Mouse (Mus musculus) CH12.LX (cell line): ENCODE data around the gene Ccnt1.

ENCODE experiments used
- CTCF ChIP-seq, 2 experiments: IDR thresholded peaks in 1 of 2; conservative IDR thresholded peaks in 1 of 2; 2 replicates each; pipeline ENCODE4 v1.5.1; 2011 to 2012; ENCODE audit warnings: low read depth in 2 of 2, low read length in 2 of 2, improper control_type of control experiment in 1 of 2, inconsistent platforms in 1 of 2, mild to moderate bottlenecking in 1 of 2, moderate library complexity in 1 of 2
- JUND ChIP-seq: conservative IDR thresholded peaks from 2 replicates; pipeline ENCODE4 v1.6.1; 2011; ENCODE audit warnings: low read depth, low read length, improper control_type of control experiment
- ZC3H11A ChIP-seq: IDR thresholded peaks from 2 replicates; pipeline ENCODE4 v1.6.1; 2012; ENCODE audit warnings: low read depth, mild to moderate bottlenecking, inconsistent platforms, low read length, improper control_type of control experiment
- ZNF384 ChIP-seq: IDR thresholded peaks from 2 replicates; pipeline ENCODE4 v1.6.1; 2012; ENCODE audit warnings: low read depth, low read length, improper control_type of control experiment, inconsistent platforms

DNA sequence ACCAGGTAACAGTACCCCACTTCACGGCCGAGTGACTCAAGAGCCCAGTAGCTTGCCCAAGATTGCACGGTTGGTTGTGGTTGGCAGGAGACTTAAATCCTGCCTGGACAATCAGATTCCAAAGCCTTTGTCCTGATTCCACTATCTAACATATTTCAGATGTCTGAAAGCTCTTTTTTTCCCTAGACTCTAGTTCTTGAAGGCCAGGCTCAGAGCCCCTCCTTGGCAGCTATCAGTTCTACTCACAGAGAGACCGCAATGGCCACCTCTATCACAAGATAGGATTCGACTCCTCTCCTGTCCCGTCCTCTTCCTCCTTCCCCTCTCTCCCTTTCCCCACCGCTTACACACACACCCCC lies 31.1 kb upstream of the Ccnt1 start:
- TF ChIP-seq JUND (no peak), CTCF (conservative IDR thresholded peaks at IDR 0.05 in 1 of 2, IDR thresholded peaks at IDR 0.05 in 1 of 2; ENCODE audit: low read depth in 2 of 2, low read length in 2 of 2) (no peak), ZC3H11A (no peak), ZNF384 (no peak)
